Mouse (Mus musculus): ENCODE results near the gene Rpl7l1. TPM values are rescaled to one million over a fixed set of nuclear protein-coding genes. Genes with fewer than 3 reads are reported as not detected.
"Not testable (repeated sequence)": the region's sequence is repeated elsewhere in the genome, so short reads cannot be mapped to it uniquely, and the experiment has no call there.

The Rpl7l1 gene
- total RNA-seq, 2 experiments from 2014 or later: 42.8 to 51.2 TPM

- no peak for DNase-seq (ENCODE audit: low spot score in 2 of 2)
Measured at GRCm38 (mm10) chr17:46808376-46808775, 25.9 kb upstream of the Rpl7l1 start.

GRCm38 (mm10) chr17:46801761-46802160 lies 19.3 kb upstream of the Rpl7l1 start:
- TF ChIP-seq CTCF (conservative IDR thresholded peaks at IDR 0.05): no peak

More at GRCm38 (mm10) chr17:46808376-46808775, 25.9 kb upstream of the Rpl7l1 start:
- Histone ChIP-seq H3K27ac (no peak overlapping the region), H3K4me3 (no peak overlapping the region)
- no peak for TF ChIP-seq CTCF (conservative IDR thresholded peaks at IDR 0.05)

GRCm38 (mm10) chr17:46799680-46800079 lies 17.2 kb upstream of the Rpl7l1 start:
- no peak overlapping the region for H3K4me3 ChIP-seq

More at GRCm38 (mm10) chr17:46801761-46802160, 19.3 kb upstream of the Rpl7l1 start:
- DNase-seq (ENCODE audit: low spot score in 2 of 2): no peak
- Histone ChIP-seq H3K4me3 (no peak overlapping the region), H3K27ac (no peak overlapping the region)

GRCm38 (mm10) chr17:46797386-46797785 lies 14.9 kb upstream of the Rpl7l1 start:
- Histone ChIP-seq H3K27ac (no peak overlapping the region), H3K4me3 (no peak overlapping the region)
- no peak for TF ChIP-seq CTCF (conservative IDR thresholded peaks at IDR 0.05)
- DNase-seq (ENCODE audit: low spot score in 2 of 2): no peak

More at GRCm38 (mm10) chr17:46799680-46800079, 17.2 kb upstream of the Rpl7l1 start:
- H3K27ac ChIP-seq: no peak overlapping the region
- no peak for DNase-seq (ENCODE audit: low spot score in 2 of 2)
- no peak for TF ChIP-seq CTCF (conservative IDR thresholded peaks at IDR 0.05)

GRCm38 (mm10) chr17:46796743-46797142 lies 14.3 kb upstream of the Rpl7l1 start:
- no peak overlapping the region for H3K4me3 ChIP-seq
- no peak overlapping the region for H3K27ac ChIP-seq
- no peak for TF ChIP-seq CTCF (conservative IDR thresholded peaks at IDR 0.05)
- no peak for DNase-seq (ENCODE audit: low spot score in 2 of 2)

- DNase-seq (ENCODE audit: low spot score in 2 of 2): no peak
- Histone ChIP-seq H3K4me3 (no peak overlapping the region), H3K27ac (no peak overlapping the region)
- no peak for TF ChIP-seq CTCF (conservative IDR thresholded peaks at IDR 0.05)
Measured at GRCm38 (mm10) chr17:46792963-46793362, 10.5 kb upstream of the Rpl7l1 start.

GRCm38 (mm10) chr17:46787974-46788373 lies 5.5 kb upstream of the Rpl7l1 start:
- H3K27ac ChIP-seq; DNase-seq (ENCODE audit: low spot score in 2 of 2); H3K4me3 ChIP-seq: not testable (repeated sequence)

GRCm38 (mm10) chr17:46786952-46787351 lies 4.5 kb upstream of the Rpl7l1 start:
- TF ChIP-seq CTCF (conservative IDR thresholded peaks at IDR 0.05): no peak
- no peak for DNase-seq (ENCODE audit: low spot score in 2 of 2)
- H3K4me3 ChIP-seq: no peak overlapping the region
- H3K27ac ChIP-seq: no peak overlapping the region

GRCm38 (mm10) chr17:46783222-46783565 lies 722 bp upstream of the Rpl7l1 start:
- DNase-seq (ENCODE audit: low spot score in 2 of 2): no peak
- Histone ChIP-seq H3K4me3 (peak overlapping the region; percentile 92), H3K27ac (peak overlapping the region; percentile 90)
- no peak for TF ChIP-seq CTCF (conservative IDR thresholded peaks at IDR 0.05)

GRCm38 (mm10) chr17:46781876-46782275 lies 596 bp downstream of the Rpl7l1 start:
- Histone ChIP-seq H3K4me3 (peak overlapping the region; percentile 92), H3K27ac (peak overlapping the region; percentile 90)
- DNase-seq (ENCODE audit: low spot score in 2 of 2): no peak
- no peak for TF ChIP-seq CTCF (conservative IDR thresholded peaks at IDR 0.05)

GRCm38 (mm10) chr17:46776087-46776486 lies 6.4 kb downstream of the Rpl7l1 start:
- no peak for TF ChIP-seq CTCF (conservative IDR thresholded peaks at IDR 0.05)

GRCm38 (mm10) chr17:46775070-46775469 lies 7.4 kb downstream of the Rpl7l1 start:
- no peak for DNase-seq (ENCODE audit: low spot score in 2 of 2)
- no peak overlapping the region for H3K27ac ChIP-seq
- TF ChIP-seq CTCF (conservative IDR thresholded peaks at IDR 0.05): no peak

More at GRCm38 (mm10) chr17:46776087-46776486, 6.4 kb downstream of the Rpl7l1 start:
- DNase-seq (ENCODE audit: low spot score in 2 of 2): no peak
- Histone ChIP-seq H3K27ac (no peak overlapping the region), H3K4me3 (no peak overlapping the region)

GRCm38 (mm10) chr17:46774131-46774472 lies 8.4 kb downstream of the Rpl7l1 start:
- 0 out of 2 replicates have a peak, but pooled peaks have one; percentile 2 for TF ChIP-seq CTCF (conservative IDR thresholded peaks at IDR 0.05)
- H3K4me3 ChIP-seq: no peak overlapping the region
- DNase-seq (ENCODE audit: low spot score in 2 of 2): no peak
- peak overlapping the region; percentile 46; the same call in 1 of the 2 replicates for H3K27ac ChIP-seq

More at GRCm38 (mm10) chr17:46775070-46775469, 7.4 kb downstream of the Rpl7l1 start:
- no peak overlapping the region for H3K4me3 ChIP-seq

GRCm38 (mm10) chr17:46773278-46774130 lies 9.0 kb downstream of the Rpl7l1 start:
- TF ChIP-seq CTCF (conservative IDR thresholded peaks at IDR 0.05): peak; percentile 60
- Histone ChIP-seq H3K4me3 (peak overlapping the region; percentile 63), H3K27ac (peak overlapping the region; percentile 93)
- no peak for DNase-seq (ENCODE audit: low spot score in 2 of 2)
